Mouse (Mus musculus): ENCODE results near the gene Wbp1l.

Wbp1l gene

DNA sequence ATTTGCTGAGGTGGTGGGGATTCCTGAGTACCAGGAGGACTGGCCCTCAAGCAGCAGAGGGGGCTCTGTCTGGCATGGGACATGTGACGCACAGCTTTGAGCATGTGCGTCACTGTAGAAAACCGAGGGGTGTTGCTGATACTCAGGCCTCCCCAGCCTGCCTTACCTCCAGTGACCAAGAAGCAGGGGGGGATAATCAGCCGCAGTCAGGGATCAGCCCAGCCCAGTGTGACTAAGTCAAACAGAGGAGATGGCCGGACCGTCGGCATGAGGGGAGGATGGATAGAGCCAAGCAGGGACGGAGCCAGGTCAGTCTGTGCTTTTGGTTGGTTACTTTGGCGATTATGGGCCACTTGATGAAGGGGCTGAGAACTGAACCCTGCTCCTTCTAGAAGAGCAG, 32.8 kb downstream of the Wbp1l start:
- no peak for DNase-seq

DNA sequence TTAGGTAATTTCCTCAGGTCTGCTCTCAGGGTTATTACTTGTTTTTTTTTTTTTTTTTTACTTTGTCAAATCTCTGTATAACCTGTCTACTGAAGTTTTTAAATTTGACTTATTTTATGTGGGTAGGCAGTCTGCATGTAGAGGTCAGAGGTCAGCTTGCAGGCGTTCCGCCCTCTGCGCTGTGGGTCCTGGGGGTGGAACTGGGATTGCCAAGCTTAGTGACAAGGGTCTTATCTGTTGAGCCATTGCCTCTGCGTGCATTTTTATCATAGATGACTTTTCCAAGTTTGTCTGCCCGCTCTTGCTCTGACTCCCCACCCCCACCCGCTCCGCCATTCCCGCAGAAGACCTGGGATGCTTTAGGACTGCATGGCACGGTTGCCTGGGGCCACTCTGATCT, 36.9 kb downstream of the Wbp1l start:
- no peak for DNase-seq

DNA sequence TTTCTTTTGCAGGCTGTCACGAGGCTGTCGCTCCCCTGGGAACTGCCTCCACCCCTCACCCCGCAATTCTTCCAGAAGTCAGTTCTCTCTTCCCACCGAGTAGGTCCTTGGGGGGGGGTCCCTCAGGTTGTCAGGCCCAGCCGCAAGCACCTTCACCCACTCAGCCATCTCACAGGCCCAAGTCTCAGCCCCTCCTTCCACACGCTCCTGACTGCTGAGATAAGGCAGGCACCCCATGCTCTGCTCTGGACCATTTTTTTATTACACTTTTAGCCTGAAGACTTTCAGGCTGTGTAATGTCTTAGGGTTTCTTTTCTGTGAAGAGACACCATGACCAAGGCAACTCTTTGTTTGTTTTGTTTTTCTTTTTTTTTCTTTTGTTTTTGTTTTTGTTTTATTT, 38.7 kb downstream of the Wbp1l start:
- no peak for DNase-seq

DNA sequence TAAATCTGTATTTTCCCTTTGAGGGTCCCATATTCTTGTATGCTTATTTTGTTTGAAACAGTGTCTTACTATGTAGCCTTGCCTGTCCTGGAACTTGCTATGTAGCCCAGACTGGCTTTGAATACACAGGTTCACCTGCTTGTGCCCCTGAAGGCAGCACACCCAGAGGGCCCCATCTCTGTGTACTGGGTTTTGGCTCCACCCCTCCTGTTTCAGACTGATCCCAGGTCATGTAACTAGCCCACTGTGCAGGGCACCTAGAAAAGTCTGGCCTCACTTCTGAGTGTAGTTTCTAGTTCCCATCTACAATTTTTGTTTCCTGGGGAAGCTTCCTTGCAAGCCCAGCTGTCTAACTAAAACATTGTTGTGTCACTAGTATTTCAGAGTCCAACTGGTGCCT, 40.2 kb downstream of the Wbp1l start:
- no peak for DNase-seq

DNA sequence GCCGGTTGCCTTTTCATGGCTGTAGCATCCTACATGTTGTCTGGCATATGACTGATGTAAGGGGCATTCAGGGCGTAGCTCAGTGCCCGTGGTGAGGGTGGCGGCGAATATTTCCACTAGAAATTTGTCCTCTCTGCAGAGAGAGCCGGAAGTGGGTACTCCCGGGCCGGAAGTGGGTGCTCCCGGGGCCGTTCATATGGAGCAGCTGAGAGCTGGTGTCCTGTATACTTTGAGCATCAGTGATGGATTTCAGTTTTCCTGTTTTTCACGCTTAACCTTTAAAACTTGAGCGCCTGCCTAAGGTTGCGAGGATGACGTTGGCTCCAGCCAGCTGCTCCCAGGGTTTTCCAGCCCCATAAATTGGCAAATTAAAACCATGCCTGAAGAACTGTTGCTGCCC, 40.6 kb downstream of the Wbp1l start:
- no peak for DNase-seq

DNA sequence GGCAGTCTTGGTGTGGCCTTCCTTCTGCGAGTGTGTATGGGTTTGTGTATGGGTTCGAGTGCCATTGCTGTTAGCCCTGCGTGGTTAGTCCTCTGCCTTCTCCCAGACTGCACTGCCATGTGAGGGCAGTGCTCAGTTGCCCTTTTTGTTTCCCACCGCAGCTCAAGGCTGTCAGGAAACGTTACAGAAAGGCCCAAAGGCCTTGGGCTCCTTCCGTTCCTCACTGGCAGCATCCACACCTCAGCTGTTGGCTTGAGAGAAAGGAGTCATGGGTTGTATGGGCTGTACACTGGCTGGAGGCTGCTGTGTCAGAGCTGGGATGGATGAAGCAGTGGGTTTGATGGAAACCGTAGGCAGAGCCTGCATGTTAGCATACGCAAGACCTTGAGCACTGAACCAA, 41.9 kb downstream of the Wbp1l start:
- no peak for DNase-seq

DNA sequence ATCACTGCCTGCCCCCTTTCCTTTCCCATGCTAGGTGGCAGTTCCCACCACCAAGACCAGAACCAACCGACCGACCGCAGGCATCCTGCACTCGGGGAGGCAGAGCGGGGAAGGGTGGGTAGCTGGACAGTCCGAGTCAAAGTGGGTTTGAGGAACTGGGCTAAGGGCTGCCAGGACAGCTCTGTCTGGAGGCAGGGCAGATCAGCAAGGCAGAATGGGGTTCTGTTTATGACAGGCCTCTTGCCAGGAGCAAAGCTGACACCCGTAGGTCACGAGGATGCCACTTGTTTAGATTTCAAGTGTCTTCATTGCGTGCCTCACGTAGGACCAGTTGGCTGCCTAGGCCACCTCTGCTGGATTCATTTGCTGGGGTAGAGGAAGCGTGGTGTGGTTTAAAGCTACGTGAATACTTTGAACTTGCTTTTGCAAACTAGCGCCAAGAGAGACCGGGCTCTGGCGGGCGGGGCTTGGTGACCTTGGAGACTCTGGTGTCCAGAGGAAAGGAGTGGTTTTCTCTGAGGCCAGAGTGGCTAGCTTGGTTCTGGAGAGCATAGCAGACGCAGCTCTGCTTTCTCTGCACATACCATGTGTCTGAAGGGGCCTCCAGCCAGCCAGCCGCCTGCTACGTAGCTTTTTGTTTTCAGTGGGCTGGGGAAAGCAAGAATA, 42.7 kb downstream of the Wbp1l start:
- DNase-seq = no peak

DNA sequence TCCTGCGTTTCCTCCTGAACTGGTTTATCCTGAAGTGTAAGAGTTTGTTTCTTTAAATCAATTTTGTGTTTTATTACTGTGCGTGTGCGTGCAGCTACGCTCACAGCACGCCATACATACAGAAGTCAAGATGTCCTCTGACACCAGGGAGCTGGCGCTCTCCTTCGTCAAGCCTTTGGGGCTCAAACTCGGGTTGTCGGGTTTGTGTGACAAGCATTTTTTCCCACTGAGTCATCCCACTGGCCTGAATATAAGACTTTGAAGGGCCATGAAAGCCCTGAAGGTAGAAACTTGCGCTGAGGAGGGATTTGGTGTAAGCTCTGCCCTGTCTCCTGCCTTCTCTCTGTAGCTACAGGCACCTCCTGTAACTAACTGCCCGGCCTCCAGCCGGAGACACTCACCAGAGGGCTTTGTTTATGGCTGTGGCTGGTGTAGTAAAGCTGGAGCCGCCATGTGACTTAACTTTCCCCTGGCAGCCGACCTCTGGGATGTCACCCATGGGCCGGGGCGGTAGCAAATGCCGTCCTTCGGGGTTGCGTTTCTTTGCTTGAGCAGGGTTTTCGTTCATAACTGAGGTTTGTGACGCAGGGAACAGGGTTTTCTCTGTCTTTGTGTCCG, 43.4 kb downstream of the Wbp1l start:
- no peak for DNase-seq

DNA sequence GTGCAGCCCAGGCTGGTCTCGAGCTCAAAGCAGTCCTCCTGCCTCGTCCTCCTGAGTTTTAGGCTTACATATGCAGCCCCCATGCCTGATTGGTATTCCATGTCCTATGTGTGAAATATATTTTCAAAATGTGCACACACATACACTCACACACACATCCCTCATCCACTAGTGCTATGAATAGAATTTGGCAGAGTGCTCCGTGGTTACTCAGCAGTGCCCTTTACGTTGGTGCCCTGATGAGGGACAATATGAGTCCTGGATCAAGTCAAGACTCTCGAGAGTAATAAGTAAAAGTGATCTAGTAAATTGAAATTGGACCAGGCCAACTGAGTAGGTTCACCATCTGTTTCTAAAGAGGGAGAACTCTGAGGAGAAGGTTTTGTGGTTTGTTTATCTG, 44.4 kb downstream of the Wbp1l start:
- no peak for DNase-seq

DNA sequence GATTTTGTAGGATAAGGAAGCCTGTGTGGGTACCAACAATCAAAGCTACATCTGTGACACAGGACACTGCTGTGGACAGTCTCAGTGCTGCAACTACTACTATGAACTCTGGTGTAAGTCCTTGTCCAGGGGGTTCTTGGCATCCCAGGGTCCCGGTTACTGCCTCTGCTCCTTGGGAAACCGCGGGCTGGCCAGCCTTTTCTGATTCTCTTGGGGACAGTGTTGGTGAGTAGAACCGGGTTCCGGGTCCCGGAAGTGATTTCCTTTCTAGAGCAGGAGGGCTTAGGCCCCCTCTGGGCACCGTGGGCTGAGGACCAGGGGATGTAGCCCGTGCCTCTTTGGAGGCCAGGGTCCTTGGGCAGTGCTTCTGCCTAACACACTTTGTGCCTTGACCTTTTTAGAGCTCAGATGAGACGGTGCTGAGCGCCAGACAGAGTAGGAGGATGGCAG, 45.5 kb downstream of the Wbp1l start:
- no peak for DNase-seq

DNA sequence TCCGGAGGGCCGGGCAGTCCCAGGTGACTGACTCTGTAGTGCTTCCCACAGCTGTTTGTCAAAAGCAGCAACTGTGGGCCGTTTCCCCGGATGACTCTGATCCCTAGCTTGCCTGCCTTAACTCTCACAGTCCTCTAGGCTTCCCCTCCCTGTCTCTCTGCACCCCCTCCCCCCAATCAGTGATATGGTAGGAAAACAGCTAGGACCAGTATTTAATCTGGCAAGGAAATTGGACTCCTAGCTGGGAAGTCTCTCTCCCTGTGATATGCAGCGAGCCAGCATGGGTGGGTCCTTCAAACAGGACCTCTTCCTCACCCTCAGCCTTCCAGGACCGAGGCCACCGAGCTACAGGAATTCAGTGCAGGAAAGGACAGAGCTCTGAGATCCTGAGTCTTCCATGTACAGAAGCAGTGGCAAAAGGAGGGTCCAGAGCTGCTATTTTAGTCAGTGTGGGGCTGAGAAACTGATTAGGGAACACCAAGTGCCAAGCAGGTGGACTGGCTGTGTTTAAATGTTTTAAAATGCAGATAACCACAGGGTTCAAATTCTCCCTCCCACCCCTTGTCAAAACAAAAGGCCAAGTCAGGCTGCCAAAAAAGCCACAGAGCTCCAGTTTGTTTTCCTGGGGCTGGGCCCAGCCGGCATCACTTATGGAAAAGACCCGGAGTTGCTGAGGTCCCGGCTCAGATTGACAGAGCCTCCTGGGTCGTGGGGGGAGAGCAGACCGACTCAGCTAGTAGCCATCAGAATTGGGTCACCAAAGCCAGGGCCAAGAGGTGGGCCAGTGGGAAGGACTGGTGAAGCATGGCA, 46.1 kb downstream of the Wbp1l start:
- no peak for DNase-seq

DNA sequence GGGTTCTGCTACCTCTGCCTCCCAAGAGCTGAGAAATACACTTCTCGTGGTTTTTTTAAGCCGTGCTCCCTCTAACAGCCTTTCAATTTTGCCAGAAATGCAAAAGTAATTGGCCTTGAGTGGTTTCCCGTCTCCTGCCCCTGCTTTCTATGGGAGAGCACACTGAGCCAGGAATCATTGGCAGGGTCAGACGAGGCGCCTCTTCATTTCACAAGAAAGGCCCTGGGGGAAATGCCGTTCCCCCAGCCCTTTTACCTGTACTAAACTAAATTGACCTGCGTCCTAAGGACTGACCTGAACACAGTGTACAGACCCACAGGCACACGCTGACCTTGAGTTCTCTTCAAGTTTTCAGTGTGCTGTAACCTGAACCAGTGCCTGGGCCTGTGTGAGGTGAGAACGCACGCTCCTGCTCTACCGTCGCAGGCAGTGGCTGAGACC, 47.2 kb downstream of the Wbp1l start:
- DNase-seq = no peak

DNA sequence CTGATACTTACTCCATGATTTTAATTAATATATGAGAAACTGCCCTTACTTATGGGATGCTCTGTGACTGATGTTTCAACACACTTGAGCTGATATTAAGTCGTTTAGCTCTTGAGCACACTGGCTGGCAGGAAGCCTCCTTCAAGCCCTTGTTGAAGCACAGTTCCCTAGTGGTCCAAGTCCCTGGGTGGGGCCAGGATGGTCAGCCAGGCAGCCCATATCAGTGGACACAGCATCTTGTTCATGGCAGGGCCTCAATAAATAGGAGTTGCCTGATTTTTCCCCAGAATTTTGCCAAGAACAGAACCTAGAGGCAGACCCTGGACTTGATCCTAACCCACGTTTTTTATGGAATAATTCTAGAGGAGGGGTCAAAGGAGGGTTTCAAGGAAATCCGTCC, 48.4 kb downstream of the Wbp1l start:
- no peak for DNase-seq

DNA sequence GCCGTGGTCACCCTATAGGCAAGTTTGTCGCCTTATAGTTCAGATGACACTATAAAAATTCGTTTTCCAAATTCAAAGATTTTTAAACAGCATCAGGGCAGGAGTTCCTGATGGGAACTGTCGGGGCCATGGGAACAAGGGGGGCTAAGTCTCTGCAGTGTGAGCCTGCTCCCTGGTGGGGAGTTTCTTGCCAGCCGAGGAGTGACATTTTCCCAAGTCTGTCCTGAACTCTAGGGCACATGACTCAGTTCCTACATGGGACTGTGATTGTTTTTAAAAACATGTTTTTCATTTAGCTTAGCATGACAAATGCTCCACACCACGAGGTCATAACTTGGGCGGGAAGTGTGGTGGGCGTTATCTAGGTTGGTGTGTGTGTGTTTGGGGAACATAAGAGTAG, 49.0 kb downstream of the Wbp1l start:
- no peak for DNase-seq

DNA sequence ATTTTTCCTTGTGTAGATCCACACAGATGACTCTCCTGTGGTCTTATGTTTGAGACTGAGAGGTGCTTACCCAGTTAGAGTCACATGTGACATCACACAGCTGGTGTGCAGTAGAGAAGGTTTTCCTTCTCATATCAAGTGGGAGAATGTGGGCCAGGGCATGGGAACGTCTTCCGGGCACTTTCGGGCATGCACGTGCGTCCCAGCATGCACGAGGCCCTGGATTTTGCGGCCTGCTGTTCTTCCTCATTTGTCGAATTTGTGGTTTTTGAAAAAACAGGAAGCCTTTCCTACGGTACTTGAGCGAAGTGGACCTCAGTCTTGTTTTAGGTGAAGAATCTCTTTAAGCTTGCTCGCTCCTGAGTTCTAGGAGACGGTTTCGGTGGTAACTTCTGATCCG, 49.7 kb downstream of the Wbp1l start:
- no peak for DNase-seq

DNA sequence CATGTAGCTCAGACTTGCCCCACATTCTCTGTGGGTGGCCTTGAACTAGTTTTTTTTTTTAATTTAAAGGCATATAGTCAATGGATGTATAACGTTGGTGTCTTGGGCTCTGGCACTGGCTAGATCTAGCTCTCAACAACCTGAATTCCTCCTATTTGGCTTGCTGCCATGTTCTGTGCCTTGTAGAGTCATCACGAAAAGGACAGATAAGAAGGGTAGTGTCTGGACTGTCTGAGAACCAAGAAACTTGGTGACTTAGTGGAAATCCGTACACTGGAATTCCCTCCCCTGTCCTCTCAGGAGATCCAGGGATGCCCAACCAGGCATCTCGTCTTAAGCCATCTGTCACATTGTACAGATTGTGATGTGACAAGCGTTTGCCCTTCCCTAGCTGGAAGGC, 54.3 kb downstream of the Wbp1l start:
- no peak for DNase-seq

DNA sequence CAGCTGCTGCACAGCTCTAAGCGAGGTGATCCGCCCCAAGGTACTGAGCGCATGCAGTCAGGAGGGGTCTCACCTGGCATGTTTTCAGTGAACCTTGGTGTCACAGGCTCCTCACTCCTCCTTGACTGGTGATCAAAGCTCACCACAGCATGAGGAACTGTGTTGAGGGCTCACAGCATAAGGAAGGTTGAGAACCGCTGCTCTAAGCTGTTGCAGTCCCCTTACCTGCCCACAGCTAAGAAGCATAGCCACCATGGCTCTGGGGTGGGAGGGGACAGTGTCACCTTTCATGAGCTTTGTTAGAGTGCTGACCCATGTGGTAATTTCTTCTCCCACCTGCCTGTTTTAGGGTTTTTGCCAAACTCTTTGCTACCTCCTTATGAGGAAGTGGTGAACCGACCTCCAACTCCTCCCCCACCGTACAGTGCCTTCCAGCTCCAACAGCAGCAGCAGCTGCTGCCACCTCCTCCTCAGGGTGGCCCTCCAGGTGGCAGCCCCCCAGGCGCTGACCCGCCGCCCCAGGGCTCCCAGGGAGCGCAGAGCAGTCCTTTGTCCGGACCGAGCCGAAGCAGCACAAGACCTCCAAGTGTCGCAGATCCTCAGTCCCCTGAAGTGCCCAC, 54.8 kb downstream of the Wbp1l start:
- no peak for DNase-seq

DNA sequence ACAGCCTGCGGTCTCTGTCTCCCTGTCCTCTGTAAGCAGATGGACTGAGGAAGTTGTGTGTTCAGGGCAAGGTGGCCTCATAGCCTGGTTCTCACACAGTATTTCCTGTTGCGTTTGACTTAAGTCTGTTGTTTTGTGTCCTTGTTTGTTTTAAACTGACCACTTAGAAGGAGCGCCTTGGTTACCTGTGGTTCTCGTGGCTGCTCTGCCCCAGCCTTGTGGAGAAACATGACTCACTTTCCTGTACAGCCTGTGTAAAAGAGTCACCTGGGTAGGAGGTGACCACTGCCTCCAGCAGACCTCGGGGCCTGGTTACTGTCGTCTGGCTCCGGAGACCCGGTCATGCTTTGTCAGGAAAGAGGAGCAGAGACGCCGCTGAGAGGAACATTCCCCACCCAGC, 56.7 kb downstream of the Wbp1l start:
- DNase-seq = no peak

DNA sequence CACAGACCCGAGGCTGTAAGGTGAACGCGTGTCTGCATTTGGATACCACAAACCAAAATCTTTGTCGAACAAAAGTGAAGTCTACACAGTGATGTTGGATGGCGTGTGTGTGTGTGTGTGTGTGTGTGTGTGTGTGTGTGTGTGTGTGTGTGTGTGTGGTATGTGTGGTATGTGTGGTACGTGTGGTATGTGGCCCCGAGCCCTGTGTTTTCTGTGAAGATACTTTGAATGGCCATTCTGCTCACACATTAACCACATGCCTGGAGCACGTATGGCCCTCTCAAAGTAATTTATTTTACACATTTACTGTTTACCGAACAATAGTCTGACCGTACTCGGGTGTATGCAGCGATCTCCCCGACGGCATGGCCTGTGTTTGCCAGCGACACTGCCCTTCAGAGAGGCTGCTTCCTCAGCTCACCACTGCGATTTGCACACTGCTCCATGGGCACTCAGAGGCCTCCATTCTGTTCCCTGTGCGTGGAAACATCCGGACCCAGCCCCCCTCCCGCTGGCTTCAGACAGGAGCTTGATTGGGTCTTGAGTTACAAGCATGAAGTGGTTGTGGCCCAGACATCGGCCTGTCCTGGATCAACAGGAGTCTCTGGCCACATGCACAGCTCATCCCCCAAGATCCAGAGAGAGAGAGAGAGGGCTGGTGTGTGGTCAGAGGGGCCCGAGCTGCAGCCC, 57.4 kb downstream of the Wbp1l start:
- no peak for DNase-seq

DNA sequence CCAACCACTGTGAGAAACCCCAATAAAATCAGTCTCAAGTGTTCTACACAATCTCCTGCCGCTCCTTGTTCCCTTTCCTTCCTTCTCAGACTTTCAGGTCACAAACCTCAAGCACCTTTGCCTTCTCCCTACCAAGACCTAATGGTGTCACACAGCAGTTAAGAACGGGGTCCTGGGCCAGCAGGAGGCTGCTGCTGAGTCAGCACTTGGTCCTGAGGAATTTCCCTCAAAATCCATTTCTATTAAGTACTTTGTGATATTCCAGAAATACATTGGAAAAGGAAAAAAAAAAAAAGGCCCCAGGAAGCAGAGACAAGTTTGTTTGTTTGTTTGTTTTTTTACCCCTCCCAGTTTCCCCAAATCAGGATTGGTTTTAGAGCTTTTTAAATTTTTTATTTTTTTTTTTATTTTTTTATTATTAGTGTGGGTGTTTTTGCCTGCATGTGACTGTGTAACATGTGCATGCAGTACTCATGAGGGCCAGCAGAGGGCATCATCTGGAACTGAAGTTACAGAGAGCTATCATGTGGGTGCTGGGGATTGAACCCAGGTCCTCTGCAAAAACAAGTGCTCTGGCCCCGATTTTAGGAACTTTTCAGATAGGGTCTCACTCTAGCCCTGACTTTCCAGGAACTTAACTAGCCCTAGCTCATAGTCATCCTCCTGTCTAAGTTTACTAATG, 58.6 kb downstream of the Wbp1l start:
- DNase-seq = no peak

DNA sequence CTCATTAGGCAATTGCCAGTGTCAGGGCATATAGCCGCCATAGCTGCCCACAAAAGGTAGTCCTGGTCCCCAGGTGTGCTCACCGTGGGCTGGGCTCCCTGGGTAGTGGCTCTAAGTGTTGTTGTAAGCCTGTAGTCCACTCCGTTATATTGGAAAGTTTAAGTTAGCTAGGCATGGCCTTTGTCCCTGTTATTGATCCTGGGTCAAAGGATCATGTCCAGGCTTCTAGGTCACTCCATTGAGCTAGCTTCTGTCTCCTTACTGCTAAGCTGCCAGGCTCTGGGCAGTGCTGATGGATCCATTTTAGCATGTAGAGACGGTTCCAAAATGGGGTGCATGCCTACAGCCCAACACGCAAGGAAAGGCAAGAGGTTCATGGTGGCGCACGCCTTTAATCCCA, 59.5 kb downstream of the Wbp1l start:
- no peak for DNase-seq

DNA sequence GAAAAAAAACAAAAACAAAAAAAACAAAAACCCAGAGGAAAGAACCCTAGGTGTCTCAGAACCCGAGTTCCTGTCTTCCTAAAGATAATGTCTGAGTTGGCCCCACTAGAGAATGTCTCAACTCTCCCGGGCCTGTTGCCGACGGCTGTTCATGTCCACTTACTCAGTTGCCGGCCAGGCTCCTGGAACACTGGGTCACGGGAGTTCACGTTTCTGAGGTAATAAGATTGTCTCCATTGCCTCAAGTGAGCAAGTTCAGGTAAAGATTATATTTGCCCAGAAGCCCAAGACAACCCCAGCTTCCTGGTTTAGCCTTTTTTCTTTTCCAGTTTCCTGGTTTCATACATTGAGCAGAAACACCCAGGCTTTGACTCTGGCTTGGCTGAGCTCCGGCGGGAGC, 60.0 kb downstream of the Wbp1l start:
- DNase-seq = no peak

DNA sequence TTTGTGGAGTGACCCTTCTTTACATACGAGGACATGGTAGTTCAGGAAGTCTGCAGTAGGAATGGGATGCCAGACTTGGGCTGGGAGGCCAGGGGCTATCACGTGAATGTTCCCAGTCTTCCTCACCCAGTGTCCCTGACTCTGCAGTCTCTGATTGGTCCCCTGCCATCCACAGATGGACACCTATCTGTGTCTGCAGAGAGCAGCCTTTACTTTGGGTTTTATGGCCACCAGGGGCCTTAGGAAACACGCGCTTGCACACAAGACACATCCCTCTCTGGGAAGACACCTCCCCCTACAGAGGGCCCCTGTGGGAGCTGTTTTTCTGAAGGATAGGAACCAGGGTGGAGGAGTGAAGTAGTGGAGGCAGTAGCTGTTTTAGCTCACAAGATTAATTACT, 62.6 kb downstream of the Wbp1l start:
- no peak for DNase-seq
